Mouse (Mus musculus) ovary, adult 18-20 months (tissue): Measurements from ENCODE around the gene Cmss1.

Experiments used
- DNase-seq: peaks from one replicate; pipeline ENCODE4 v3.0.0; 2022; ENCODE audit warnings: low spot score, mixed read lengths

Gene Cmss1

GRCm38 (mm10) chr16:57346258-57346657 is 260.4 kb downstream of the Cmss1 start:
- no peak for DNase-seq

GRCm38 (mm10) chr16:57340613-57340898 is 266.1 kb downstream of the Cmss1 start:
- no peak for DNase-seq

- no peak for DNase-seq
Measured at GRCm38 (mm10) chr16:57339765-57340612, 266.7 kb downstream of the Cmss1 start.

- DNase-seq = no peak
Measured at GRCm38 (mm10) chr16:57336770-57337423, 269.8 kb downstream of the Cmss1 start.

GRCm38 (mm10) chr16:57332301-57332700 is 274.4 kb downstream of the Cmss1 start:
- no peak for DNase-seq

GRCm38 (mm10) chr16:57330111-57330510 is 276.6 kb downstream of the Cmss1 start:
- no peak for DNase-seq

GRCm38 (mm10) chr16:57329028-57329427 is 277.6 kb downstream of the Cmss1 start:
- DNase-seq = no peak

- DNase-seq = no peak
Measured at GRCm38 (mm10) chr16:57326996-57327395, 279.7 kb downstream of the Cmss1 start.

GRCm38 (mm10) chr16:57319284-57320124 is 287.2 kb downstream of the Cmss1 start:
- DNase-seq = no peak

GRCm38 (mm10) chr16:57318637-57319125 is 288.0 kb downstream of the Cmss1 start:
- no peak for DNase-seq

- DNase-seq = no peak
Measured at GRCm38 (mm10) chr16:57317882-57318636, 288.6 kb downstream of the Cmss1 start.

GRCm38 (mm10) chr16:57317127-57317526 is 289.5 kb downstream of the Cmss1 start:
- DNase-seq = no peak

GRCm38 (mm10) chr16:57315026-57315425 is 291.6 kb downstream of the Cmss1 start:
- no peak for DNase-seq

GRCm38 (mm10) chr16:57314236-57314635 is 292.4 kb downstream of the Cmss1 start:
- no peak for DNase-seq

GRCm38 (mm10) chr16:57313487-57313886 is 293.2 kb downstream of the Cmss1 start:
- DNase-seq = no peak

- DNase-seq = no peak
Measured at GRCm38 (mm10) chr16:57312130-57312529, 294.5 kb downstream of the Cmss1 start.

- no peak for DNase-seq
Measured at GRCm38 (mm10) chr16:57305463-57305862, 301.2 kb downstream of the Cmss1 start.

GRCm38 (mm10) chr16:57303716-57304115 is 302.9 kb downstream of the Cmss1 start:
- DNase-seq = no peak

- no peak for DNase-seq
Measured at GRCm38 (mm10) chr16:57302792-57303698, 303.6 kb downstream of the Cmss1 start.

- DNase-seq = no peak
Measured at GRCm38 (mm10) chr16:57301512-57302115, 305.1 kb downstream of the Cmss1 start.
